8 mouse cellular contexts compared by ENCODE assay signal in the genomic region with DNA sequence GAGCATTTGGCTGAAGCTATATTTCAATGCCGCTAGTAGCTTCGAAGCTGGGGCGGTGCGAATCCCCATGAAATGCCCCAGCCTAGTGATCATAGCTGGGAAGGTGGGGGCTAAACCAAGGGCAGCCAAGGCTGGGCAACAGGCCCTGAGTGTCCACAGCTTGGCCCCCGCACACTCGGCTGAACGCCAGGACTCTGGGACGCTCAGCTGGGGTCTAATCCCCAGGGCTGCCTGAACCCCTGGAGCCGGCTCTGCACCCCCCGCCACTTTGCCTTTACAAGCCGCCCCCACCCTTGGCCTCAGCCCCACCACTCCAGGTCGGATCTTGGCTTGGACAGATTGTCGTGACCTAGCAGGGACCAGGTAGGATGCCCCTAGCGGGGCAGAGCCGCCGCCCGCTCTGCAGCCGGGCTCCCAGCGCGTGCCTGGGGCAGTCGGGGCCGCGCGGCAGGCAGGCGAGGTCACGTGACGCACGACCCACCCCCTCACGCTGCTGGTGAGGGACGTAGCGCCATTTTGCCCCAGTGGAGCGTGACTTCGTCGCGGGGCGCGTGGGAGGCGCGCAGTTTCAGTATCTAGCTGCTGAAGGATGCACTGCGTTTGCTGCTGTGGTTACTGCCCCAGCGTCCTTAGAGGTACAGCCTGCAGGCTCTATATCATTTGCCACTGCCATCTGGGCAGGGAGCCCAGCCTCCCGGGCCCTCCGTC. TPM values are rescaled to one million over a fixed set of nuclear protein-coding genes. Genes with fewer than 3 reads are reported as not detected.
DNase-seq lines count a peak whose midpoint lies in the region; ATAC-seq and TF ChIP-seq lines count a peak whose summit lies in the region.

No protein-coding gene starts in this region.

- 0 out of 2 replicates have a peak, but pooled peaks have one; percentile 10 for TF ChIP-seq CTCF in kidney, adult 2 months (conservative IDR thresholded peaks at IDR 0.05; ENCODE audit: insufficient read depth, insufficient read length, low read depth, low read length)

- WGBS in embryonic facial prominence, embryonic 12.5 days: 2% methylated on average over 43 of the region's 43 CpGs
- WGBS in kidney, adult 2 months: 3% methylated on average over 43 of the region's 43 CpGs
- 3% methylated on average over 43 of the region's 43 CpGs for WGBS in limb, embryonic 10.5 days
- WGBS in midbrain, embryonic 11.5 days: 3% methylated on average over 43 of the region's 43 CpGs

- no peak for TF ChIP-seq POLR2A in kidney, adult 2 months (IDR thresholded peaks at IDR 0.05; ENCODE audit: low read depth, low read length)

- peaks cover 35% of the 10 kb centered on the region for H3K27me3 ChIP-seq in embryonic facial prominence, embryonic 12.5 days
- peaks cover 2% of the 10 kb centered on the region; the same call in 1 of the 2 replicates for H3K27me3 ChIP-seq in kidney, adult 2 months (replicated peaks; ENCODE audit: control insufficient read depth, insufficient read depth, low read length)
- peaks cover 60% of the 10 kb centered on the region for H3K27me3 ChIP-seq in limb, embryonic 10.5 days (ENCODE audit: low read depth, poor library complexity, severe bottlenecking)
- peaks cover 20% of the 10 kb centered on the region for H3K27me3 ChIP-seq in midbrain, embryonic 11.5 days (ENCODE audit: control insufficient read depth, insufficient read depth, low read length)

- peak; percentile 80 to 84 for DNase-seq in adrenal gland, postnatal 36 days
- peak; percentile 29 for DNase-seq in heart, adult 8-10 months (ENCODE audit: low spot score)
- DNase-seq in kidney, adult 2 months: peak; percentile 48
- DNase-seq in limb, embryonic 10.5 days (ENCODE audit: low spot score): peak; percentile 89
- DNase-seq in midbrain, embryonic 11.5 days (ENCODE audit: low spot score, missing footprints): peak; percentile 97
- DNase-seq in right cerebral cortex, postnatal 4 days: peak; percentile 85
- DNase-seq in c-Kit-positive CD71-positive TER-119-positive erythroid progenitor cells, embryonic 14.5 days (ENCODE audit: low spot score): no peak

- peak overlapping the region; percentile 49 for H3K4me3 ChIP-seq in embryonic facial prominence, embryonic 12.5 days
- H3K4me3 ChIP-seq in kidney, adult 2 months (ENCODE audit: insufficient read depth, low read depth, low read length): peak overlapping the region; percentile 46
- peak overlapping the region; percentile 52 for H3K4me3 ChIP-seq in limb, embryonic 10.5 days
- peak overlapping the region; percentile 46 for H3K4me3 ChIP-seq in midbrain, embryonic 11.5 days (ENCODE audit: low read depth, low read length)

- ATAC-seq in embryonic facial prominence, embryonic 12.5 days (ENCODE audit: insufficient number of reproducible peaks, insufficient read depth, low FRiP score, low TSS enrichment): peak; percentile 88
- peak; percentile 92 for ATAC-seq in midbrain, embryonic 11.5 days (ENCODE audit: low FRiP score)

- H3K9ac ChIP-seq in embryonic facial prominence, embryonic 12.5 days: peak overlapping the region; percentile 56
- peak overlapping the region; percentile 46 for H3K9ac ChIP-seq in midbrain, embryonic 11.5 days (ENCODE audit: low read length)

- no peak overlapping the region for H3K27ac ChIP-seq in embryonic facial prominence, embryonic 12.5 days
- no peak overlapping the region for H3K27ac ChIP-seq in kidney, adult 2 months (ENCODE audit: insufficient read depth, low read depth, low read length)
- H3K27ac ChIP-seq in limb, embryonic 10.5 days: peak overlapping the region; percentile 85
- no peak overlapping the region for H3K27ac ChIP-seq in midbrain, embryonic 11.5 days (ENCODE audit: low read depth, low read length)

- peak overlapping the region; percentile 94 for H3K4me2 ChIP-seq in embryonic facial prominence, embryonic 12.5 days (replicated peaks)
- H3K4me2 ChIP-seq in midbrain, embryonic 11.5 days: peak overlapping the region; percentile 94

- H3K36me3 ChIP-seq in embryonic facial prominence, embryonic 12.5 days: no peaks in the 10 kb centered on the region
- no peaks in the 10 kb centered on the region for H3K36me3 ChIP-seq in kidney, adult 2 months (ENCODE audit: control insufficient read depth, insufficient read depth, low read length)
- H3K36me3 ChIP-seq in limb, embryonic 10.5 days: no peaks in the 10 kb centered on the region
- no peaks in the 10 kb centered on the region for H3K36me3 ChIP-seq in midbrain, embryonic 11.5 days (ENCODE audit: control insufficient read depth, insufficient read depth, low read length)

- no peaks in the 10 kb centered on the region for H3K9me3 ChIP-seq in embryonic facial prominence, embryonic 12.5 days
- H3K9me3 ChIP-seq in limb, embryonic 10.5 days (replicated peaks): no peaks in the 10 kb centered on the region
- H3K9me3 ChIP-seq in midbrain, embryonic 11.5 days (ENCODE audit: control insufficient read depth, low read length): no peaks in the 10 kb centered on the region

- peaks cover 9% of the 10 kb centered on the region; the same call in 1 of the 2 replicates for H3K4me1 ChIP-seq in embryonic facial prominence, embryonic 12.5 days
- H3K4me1 ChIP-seq in kidney, adult 2 months (ENCODE audit: control insufficient read depth, insufficient read depth, low read length): no peaks in the 10 kb centered on the region
- peaks cover 17% of the 10 kb centered on the region for H3K4me1 ChIP-seq in limb, embryonic 10.5 days
- peaks cover 10% of the 10 kb centered on the region for H3K4me1 ChIP-seq in midbrain, embryonic 11.5 days (ENCODE audit: control insufficient read depth, insufficient read depth, low read length)

RNA-seq across cellular contexts. Expression of a gene that starts 0.5 kb away (rescaled TPM):
- 1 to 10 TPM; 2.5 TPM for total RNA-seq in adrenal gland, postnatal 36 days (2021)
- 0.41 and 0.71 TPM in 2 replicates for polyA plus RNA-seq in embryonic facial prominence, embryonic 12.5 days (2016; fragmentation: Nextera tagmentation; extraction: Ambion mirVana)
- total RNA-seq in heart, adult 8-10 months (2022): under 1 TPM in 2 of 4 experiments, not detected in 2; 0.08 to 0.11 TPM
- 0.53 and 0.55 TPM in 2 replicates for polyA plus RNA-seq in kidney, adult 2 months (2012; rRNA removed)
- 0.10 and 0.15 TPM in 2 replicates for polyA plus RNA-seq in limb, embryonic 10.5 days (2016; fragmentation: Nextera tagmentation; extraction: Ambion mirVana)
- polyA plus RNA-seq in midbrain, embryonic 11.5 days (2014; fragmentation: Nextera tagmentation; extraction: Ambion mirVana): 0.25 TPM in 2 replicates

RNA-seq across cellular contexts. Expression of a gene that starts 14.7 kb away (rescaled TPM):
- 10 to 100 TPM; 17.7 to 18.0 TPM for total RNA-seq in adrenal gland, postnatal 36 days (2021)
- 14.3 and 15.7 TPM in 2 replicates for polyA plus RNA-seq in embryonic facial prominence, embryonic 12.5 days (2016; fragmentation: Nextera tagmentation; extraction: Ambion mirVana)
- total RNA-seq in heart, adult 8-10 months (2022): 1 to 10 TPM; 4.7 to 6.0 (median 5.6) TPM
- 8.3 and 9.2 TPM in 2 replicates for polyA plus RNA-seq in kidney, adult 2 months (2012; rRNA removed)
- 13.2 and 15.5 TPM in 2 replicates for polyA plus RNA-seq in limb, embryonic 10.5 days (2016; fragmentation: Nextera tagmentation; extraction: Ambion mirVana)
- polyA plus RNA-seq in midbrain, embryonic 11.5 days (2014; fragmentation: Nextera tagmentation; extraction: Ambion mirVana): 11.6 and 11.8 TPM in 2 replicates
